Mouse (Mus musculus) hindbrain, embryonic 10.5 days (tissue): Measurements from ENCODE around the gene Zfp330. TPM values are rescaled to one million over a fixed set of nuclear protein-coding genes. Genes with fewer than 3 reads are reported as not detected.

Experiments used
- polyA plus RNA-seq: library from polyadenylated mRNA; unstranded; fragments of >200 nt; fragmentation: Nextera tagmentation; extraction: Ambion mirVana; gene quantifications from 2 replicates; pipeline ENCODE4 v1.2.1, GENCODE M21; 2016

Gene Zfp330
- polyA plus RNA-seq, 1 experiment from 2014 or later = 72.0 TPM

Other genes with a start within 250 kb of the Zfp330 start
- 1.2 and 1.3 TPM in 2 replicates for gene Rnf150, start 89.2 kb upstream of the Zfp330 start, polyA plus RNA-seq